Mouse (Mus musculus): ENCODE results near the gene Hhat.

- TF ChIP-seq CTCF (IDR thresholded peaks at IDR 0.05; ENCODE audit: extremely low read depth, insufficient read depth, insufficient read length, insufficient replicate concordance) (no peak), POLR2A (IDR thresholded peaks at IDR 0.05; ENCODE audit: low read depth, low read length) (no peak)
Observed at GRCm38 (mm10) chr1:192750042-192750437, 21.0 kb downstream of the Hhat start.

Measured in spleen, adult 2 months (tissue).